Mouse (Mus musculus) myocyte (in vitro differentiated cells): ENCODE measurements around the gene Lsm10. TPM values are rescaled to one million over a fixed set of nuclear protein-coding genes. Genes with fewer than 3 reads are reported as not detected.

Source experiments
- H3K27me3 ChIP-seq: one replicate; pipeline ENCODE4 v1.6.1; 2011; ENCODE audit not compliant: control insufficient read depth, insufficient read depth, insufficient read length
- H3K36me3 ChIP-seq: one replicate; pipeline ENCODE4 v1.6.1; 2011; ENCODE audit not compliant: control insufficient read depth, insufficient read depth
- H3K4me2 ChIP-seq: one replicate; pipeline ENCODE4 v1.6.1; 2011; ENCODE audit warnings: low read depth, control low read depth
- H3K4me3 ChIP-seq: one replicate; pipeline ENCODE4 v1.5.1; 2011; ENCODE audit warnings: mild to moderate bottlenecking, control low read depth, moderate library complexity
- H3K79me2 ChIP-seq: one replicate; pipeline ENCODE4 v1.6.1; 2011; ENCODE audit not compliant: control insufficient read depth, insufficient read depth
- H3ac ChIP-seq: one replicate; pipeline ENCODE4 v1.6.1; 2011; ENCODE audit not compliant: control insufficient read depth, insufficient read length
- CEBPB ChIP-seq: IDR thresholded peaks from 2 replicates; pipeline ENCODE4 v1.6.1; 2011; ENCODE audit warnings: mild to moderate bottlenecking, moderate library complexity; ENCODE audit not compliant: poor library complexity, insufficient read depth, severe bottlenecking
- E2F4 ChIP-seq: IDR thresholded peaks from one replicate; pipeline ENCODE4 v1.6.1; 2011; ENCODE audit warnings: mild to moderate bottlenecking, control low read depth, moderate library complexity; ENCODE audit not compliant: insufficient read depth
- MAX ChIP-seq: IDR thresholded peaks from one replicate; pipeline ENCODE4 v1.6.1; 2011; ENCODE audit warnings: low read depth, mild to moderate bottlenecking, control low read depth
- MYOD1 ChIP-seq, 3 experiments: IDR thresholded peaks; one replicate each; pipeline ENCODE4 v1.6.1; 2011; ENCODE audit warnings: control low read depth in 2 of 3, low read depth in 2 of 3, mild to moderate bottlenecking in 2 of 3, moderate library complexity in 1 of 3; ENCODE audit not compliant: insufficient read length in 2 of 3, control insufficient read depth in 1 of 3
- MYOG ChIP-seq, 3 experiments: IDR thresholded peaks; one replicate each; pipeline ENCODE4 v1.6.1; 2011; ENCODE audit warnings: control low read depth in 2 of 3, low read depth in 2 of 3, mild to moderate bottlenecking in 2 of 3; ENCODE audit not compliant: insufficient read length in 2 of 3, control insufficient read depth in 1 of 3, insufficient read depth in 1 of 3
- POLR2A ChIP-seq: IDR thresholded peaks from one replicate; pipeline ENCODE4 v1.6.1; 2011; ENCODE audit warnings: low read depth, mild to moderate bottlenecking, control low read depth, moderate library complexity; ENCODE audit not compliant: insufficient read length
- POLR2AphosphoS2 ChIP-seq: IDR thresholded peaks from one replicate; pipeline ENCODE4 v1.6.1; 2011; ENCODE audit warnings: low read depth, control low read depth; ENCODE audit not compliant: insufficient read length
- REST ChIP-seq: IDR thresholded peaks from one replicate; pipeline ENCODE4 v1.6.1; 2011; ENCODE audit warnings: mild to moderate bottlenecking, control low read depth, moderate library complexity; ENCODE audit not compliant: insufficient read depth, insufficient read length
- SRF ChIP-seq: IDR thresholded peaks from one replicate; pipeline ENCODE4 v1.6.1; 2011; ENCODE audit warnings: low read depth; ENCODE audit not compliant: control insufficient read depth, insufficient read length
- TCF12 ChIP-seq: IDR thresholded peaks from one replicate; pipeline ENCODE4 v1.6.1; 2011; ENCODE audit warnings: mild to moderate bottlenecking, control low read depth; ENCODE audit not compliant: poor library complexity, insufficient read depth, severe bottlenecking
- TCF3 ChIP-seq: IDR thresholded peaks from one replicate; pipeline ENCODE4 v1.6.1; 2011; ENCODE audit warnings: low read depth, control low read depth; ENCODE audit not compliant: insufficient read length
- USF1 ChIP-seq: IDR thresholded peaks from one replicate; pipeline ENCODE4 v1.6.1; 2011; ENCODE audit warnings: low read depth, mild to moderate bottlenecking, control low read depth, moderate library complexity
- polyA plus RNA-seq: library from polyadenylated mRNA; unstranded; fragments of >200 nt; fragmentation: generic; extraction: Trizol; gene quantifications from one replicate; pipeline ENCODE4 v1.2.1, GENCODE M21; 2012; ENCODE audit warnings: missing spikeins

Lsm10 gene
- polyA plus RNA-seq, 1 experiment: 50.5 TPM

DNA sequence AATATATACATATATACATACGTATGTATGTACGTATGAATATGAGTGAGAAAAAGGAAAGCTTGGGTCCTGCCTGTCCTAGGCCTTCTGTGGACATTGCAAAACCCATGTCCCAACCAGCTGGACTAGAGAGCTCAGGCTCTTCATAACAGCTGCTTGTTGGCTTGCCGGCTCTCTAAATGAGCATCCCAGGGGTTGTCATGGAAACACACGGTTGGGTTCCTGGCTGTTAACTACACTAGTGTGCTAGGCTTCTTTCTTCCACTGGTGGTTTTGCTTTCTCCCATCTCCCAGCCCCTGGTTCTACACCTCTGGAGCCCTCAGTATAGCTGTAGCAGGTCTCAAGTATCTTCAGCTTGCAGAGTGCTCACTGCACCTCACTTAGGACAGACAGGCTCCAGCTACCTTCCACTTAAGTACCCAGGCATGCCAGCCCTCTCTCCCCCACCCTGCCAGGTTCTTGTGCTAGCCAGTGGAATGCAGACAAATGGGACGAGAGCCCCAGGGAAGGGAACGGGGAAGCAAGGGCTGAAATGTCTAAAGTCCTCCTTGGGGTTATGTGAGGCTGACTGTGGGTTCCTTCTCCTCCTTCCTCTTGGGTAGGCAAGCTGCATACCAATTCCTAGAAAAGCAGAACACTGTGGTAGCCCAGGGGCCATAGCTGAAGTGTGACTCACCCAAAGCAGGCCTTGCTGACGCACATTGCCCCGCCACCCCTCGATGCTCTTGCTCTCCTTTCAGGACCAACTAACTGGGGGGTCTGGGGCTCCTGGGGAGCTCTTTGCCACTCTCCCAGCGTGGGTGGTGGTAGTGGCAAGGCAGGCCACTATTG, 35.1 kb downstream of the Lsm10 start:
- Histone ChIP-seq H3K27me3 (no peaks in the 10 kb centered on the region), H3K36me3 (peaks cover 59% of the 10 kb centered on the region), H3ac (no peak overlapping the region), H3K79me2 (peaks cover 11% of the 10 kb centered on the region), H3K4me3 (no peak overlapping the region), H3K4me2 (peak overlapping the region; percentile 53)
- TF ChIP-seq MYOD1 (IDR thresholded peaks at IDR 0.05; ENCODE audit: control insufficient read depth in 1 of 3, insufficient read length in 2 of 3, low read depth in 2 of 3) (peak in 1 of 3 experiments; percentile 1), REST (no peak)

DNA sequence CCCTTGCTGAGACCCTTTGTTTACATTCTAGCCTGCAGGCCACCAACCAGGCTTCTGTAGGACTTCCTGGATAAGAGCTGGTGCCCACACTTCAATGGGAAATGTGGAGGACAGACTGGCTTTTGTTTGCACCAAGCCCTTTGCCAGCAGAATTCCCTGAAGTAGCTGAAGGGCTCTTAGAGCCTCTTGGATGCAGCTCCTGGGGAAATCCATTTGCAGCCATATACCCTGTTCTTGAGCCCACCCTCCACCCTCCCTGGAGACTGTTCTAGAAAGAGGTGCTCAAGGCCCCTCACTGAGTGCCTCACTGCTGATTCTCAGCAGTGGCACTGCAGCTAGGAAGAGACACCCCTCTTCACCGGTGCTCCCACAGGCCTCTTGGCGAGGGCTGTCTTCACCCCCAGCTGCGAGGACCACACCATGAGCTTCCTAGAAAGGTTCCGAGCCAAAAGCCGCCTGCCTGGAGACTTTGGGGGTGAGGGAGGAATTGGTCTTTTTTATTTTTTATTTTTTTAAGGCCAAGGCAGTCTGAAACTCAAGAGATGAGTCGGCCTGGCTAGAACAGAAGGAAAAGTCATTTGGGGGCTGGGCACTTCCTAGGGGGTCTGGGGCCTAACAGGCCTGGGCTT, 36.3 kb downstream of the Lsm10 start:
- Histone ChIP-seq H3K36me3 (peaks cover 67% of the 10 kb centered on the region), H3K27me3 (no peaks in the 10 kb centered on the region)

DNA sequence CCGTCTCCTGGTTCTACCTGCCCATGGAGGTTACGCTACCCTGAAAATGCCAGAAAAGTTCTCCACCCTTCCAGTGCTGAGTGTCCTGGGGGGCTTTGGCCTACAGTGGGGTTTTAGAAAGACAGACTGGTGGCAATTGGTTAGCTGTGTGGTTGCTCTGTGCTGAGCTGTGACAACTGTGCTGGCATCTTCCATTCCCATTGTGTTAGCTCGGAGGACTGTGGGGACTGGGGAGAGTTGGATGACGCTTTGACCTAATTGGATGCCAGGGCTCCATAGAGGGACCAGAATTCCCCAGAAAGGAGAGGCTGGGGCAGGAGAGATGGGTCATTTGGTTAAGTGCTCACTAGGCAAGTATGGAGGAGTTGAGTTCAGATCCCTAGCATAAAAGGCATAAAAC, 37.8 kb downstream of the Lsm10 start:
- Histone ChIP-seq H3K4me2 (no peak overlapping the region), H3K4me3 (no peak overlapping the region), H3K36me3 (peaks cover 64% of the 10 kb centered on the region), H3K27me3 (no peaks in the 10 kb centered on the region), H3K79me2 (peaks cover 11% of the 10 kb centered on the region), H3ac (no peak overlapping the region)
- TF ChIP-seq MYOG (IDR thresholded peaks at IDR 0.05; ENCODE audit: control insufficient read depth in 1 of 3, insufficient read depth in 1 of 3, insufficient read length in 2 of 3, low read depth in 2 of 3) (no peak), TCF3 (no peak), TCF12 (no peak), CEBPB (no peak), MYOD1 (IDR thresholded peaks at IDR 0.05; ENCODE audit: control insufficient read depth in 1 of 3, insufficient read length in 2 of 3, low read depth in 2 of 3) (no peak), POLR2A (no peak), E2F4 (no peak), SRF (no peak), MAX (no peak), POLR2AphosphoS2 (no peak), USF1 (no peak), REST (no peak)

More for the DNA sequence above, 36.3 kb downstream of the Lsm10 start:
- peaks cover 11% of the 10 kb centered on the region for H3K79me2 ChIP-seq
- TF ChIP-seq TCF3 (no peak), E2F4 (no peak), POLR2AphosphoS2 (no peak), MAX (no peak), TCF12 (no peak), SRF (no peak)
- H3K4me3 ChIP-seq: no peak overlapping the region
- H3K4me2 ChIP-seq: no peak overlapping the region
- H3ac ChIP-seq: no peak overlapping the region

DNA sequence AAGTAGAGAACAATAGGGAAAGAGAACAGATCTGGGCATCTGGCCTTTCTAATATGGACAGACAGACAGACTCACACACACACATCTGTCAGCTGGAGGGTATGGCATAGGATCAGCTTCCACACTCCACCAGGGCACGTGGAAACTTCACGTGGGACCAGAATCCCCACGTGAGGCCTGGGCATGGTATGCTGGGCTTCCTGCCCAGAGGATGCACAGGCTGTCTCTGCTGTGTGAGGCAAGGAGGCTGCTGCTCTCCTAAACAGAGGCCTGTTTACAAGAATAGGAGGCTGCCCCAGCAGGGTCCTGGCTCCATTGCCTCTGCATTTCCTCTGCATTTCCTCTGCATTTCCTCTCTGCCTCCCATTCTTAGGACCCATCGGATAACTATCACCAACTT, 38.2 kb downstream of the Lsm10 start:
- peaks cover 61% of the 10 kb centered on the region for H3K36me3 ChIP-seq
- no peaks in the 10 kb centered on the region for H3K27me3 ChIP-seq
- TF ChIP-seq USF1: no peak
- peak; percentile 28 for TF ChIP-seq POLR2AphosphoS2
- TF ChIP-seq TCF12: no peak
- H3K4me3 ChIP-seq: no peak overlapping the region
- H3ac ChIP-seq: no peak overlapping the region
- H3K4me2 ChIP-seq: no peak overlapping the region
- peaks cover 11% of the 10 kb centered on the region for H3K79me2 ChIP-seq

DNA sequence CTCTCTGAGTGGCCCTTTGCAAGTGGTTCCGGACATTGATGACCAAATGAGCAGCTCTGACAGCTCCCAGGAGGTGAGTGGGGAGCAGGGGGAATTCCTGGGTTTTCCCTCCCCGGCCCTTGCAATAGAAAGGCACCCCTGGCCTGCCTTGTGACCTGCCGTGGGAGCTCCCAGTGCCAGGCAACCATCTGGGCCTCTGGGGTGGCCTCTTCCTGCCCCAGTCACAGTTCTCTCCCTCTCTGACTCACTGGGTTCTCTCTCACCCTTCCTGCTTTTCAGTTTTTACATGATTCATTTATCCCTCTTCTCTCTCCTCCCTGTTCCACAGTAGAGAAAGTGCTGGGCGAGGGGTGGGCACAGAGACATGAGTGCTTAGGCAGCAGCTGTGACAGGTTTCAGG, 41.4 kb downstream of the Lsm10 start:
- Histone ChIP-seq H3K79me2 (peaks cover 8% of the 10 kb centered on the region), H3K4me3 (no peak overlapping the region), H3ac (no peak overlapping the region), H3K27me3 (no peaks in the 10 kb centered on the region), H3K36me3 (peaks cover 67% of the 10 kb centered on the region), H3K4me2 (no peak overlapping the region)
- TF ChIP-seq E2F4 (no peak), MAX (no peak), POLR2AphosphoS2 (no peak), CEBPB (no peak), USF1 (no peak), SRF (no peak), TCF12 (no peak), TCF3 (no peak), POLR2A (no peak)
